Mouse (Mus musculus) heart, adult 11 months (tissue): Measurements from ENCODE around the gene Olfr196.
"Not testable (repeated sequence)": the region's sequence is repeated elsewhere in the genome, so short reads cannot be mapped to it uniquely, and the experiment has no call there.

Experiments used
- DNase-seq: peaks from one replicate; pipeline ENCODE4 v3.0.0; 2022

Gene Olfr196

GRCm38 (mm10) chr16:59170354-59170753 is at the start of gene Olfr196:
Olfr196 (minus strand) TSS chr16:59170454.
- no peak for DNase-seq

DNA sequence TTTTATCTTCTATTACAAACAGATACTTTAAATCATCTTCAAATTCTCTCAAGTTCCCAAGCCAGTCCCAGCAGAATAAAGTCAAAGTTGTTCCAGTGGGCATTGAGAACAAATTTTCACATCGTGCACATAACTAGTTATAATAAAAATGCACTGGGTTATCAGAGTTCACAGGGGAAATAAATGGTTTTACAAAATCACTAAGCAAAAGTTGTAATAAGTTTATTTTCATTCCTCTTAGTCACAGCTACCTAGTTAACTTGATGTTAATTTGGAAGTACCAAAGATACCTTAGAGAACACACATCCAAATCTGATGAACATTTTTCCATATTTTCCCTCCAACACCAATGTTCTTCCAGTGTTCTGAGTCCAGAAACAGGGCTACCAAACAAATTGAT is 49.4 kb upstream of the Olfr196 start, which contains the start of gene Olfr199:
Gene Olfr199, minus strand, starts transcription at position 101 of the 400 bp plus-strand sequence.
- not testable (repeated sequence) for DNase-seq

DNA sequence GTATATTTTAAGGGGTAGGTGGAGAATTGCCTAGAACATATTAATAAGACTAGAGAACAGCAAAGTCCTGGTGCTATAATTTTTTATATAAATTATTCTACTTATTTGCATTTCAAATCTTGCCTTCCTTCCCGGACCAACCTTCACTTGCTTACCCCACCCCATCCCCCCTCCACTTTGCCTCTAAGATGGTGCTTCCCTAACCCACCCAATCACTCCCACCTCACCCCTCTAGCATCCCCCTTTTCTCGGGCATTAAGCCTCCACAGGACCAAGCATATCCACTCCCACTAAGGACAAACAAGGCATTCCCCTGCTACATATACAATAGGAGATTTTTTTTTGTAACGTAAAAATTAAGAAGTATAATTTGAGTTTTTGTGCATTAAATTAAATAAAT is 47.6 kb upstream of the Olfr196 start:
- not testable (repeated sequence) for DNase-seq

GRCm38 (mm10) chr16:59203433-59203832 is 33.2 kb upstream of the Olfr196 start, which contains the start of gene Olfr198:
Olfr198 (minus strand) TSS chr16:59203533.
- DNase-seq: not testable (repeated sequence)

DNA sequence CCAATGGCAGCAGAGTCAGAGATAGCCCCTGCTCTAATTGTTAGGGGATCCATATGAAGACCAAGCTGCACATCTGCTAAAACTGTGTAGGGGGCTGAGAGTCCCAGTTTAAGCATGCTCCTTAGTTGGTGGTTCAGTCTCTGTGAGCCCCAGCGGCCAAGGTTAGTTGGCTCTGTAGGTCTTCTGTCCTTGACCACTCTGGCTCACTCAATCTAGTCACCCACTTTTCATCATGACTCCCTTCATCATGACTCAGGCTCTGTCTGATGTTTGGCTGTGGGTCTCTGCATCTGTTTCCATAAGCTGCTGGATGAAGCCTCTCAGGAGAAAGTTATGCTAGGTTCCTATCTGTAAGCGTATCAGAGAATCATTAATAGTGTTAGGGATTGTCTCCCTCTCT is 18.3 kb downstream of the Olfr196 start:
- DNase-seq: no peak

DNA sequence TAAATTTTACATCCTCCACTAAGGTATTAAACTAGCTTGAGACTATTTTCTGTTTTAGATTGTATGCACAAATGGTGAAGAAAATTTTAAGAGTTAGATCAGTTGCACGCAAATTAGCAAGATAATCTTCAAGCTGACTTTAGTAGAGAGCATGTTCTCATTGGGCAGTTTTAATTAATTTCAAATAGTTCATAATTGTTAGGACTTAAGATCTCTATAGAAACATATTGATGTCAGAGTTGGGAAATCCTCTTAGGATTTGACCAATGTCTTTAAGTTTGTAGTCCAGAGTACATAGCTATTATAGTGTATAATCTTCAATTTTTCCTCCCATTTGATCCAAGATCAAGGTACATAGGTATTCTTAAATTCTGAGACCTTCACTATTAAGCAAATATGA is 23.5 kb downstream of the Olfr196 start, which contains the start of gene Olfr195:
Gene Olfr195, plus strand, starts transcription at position 301 of the 400 bp plus-strand sequence.
- no peak for DNase-seq

DNA sequence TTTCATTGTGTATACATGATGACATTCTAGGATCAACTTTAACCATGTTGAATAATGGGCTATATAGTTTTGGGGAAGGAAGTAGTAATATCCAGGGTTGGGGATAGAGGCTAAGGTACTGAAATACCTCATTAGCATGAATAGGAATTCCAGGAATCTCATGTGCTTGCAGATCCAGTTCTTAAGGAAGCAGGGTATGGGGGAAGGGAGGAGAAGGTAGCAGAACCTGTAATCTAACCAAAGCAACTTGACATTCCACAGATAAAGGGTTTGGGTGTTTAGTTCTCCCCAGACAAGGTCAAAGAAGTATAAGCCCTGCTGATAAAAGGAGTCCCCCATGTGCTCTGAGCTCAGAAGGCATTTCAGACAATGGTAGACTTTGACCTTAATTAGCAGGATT is 29.1 kb downstream of the Olfr196 start:
- DNase-seq: no peak

DNA sequence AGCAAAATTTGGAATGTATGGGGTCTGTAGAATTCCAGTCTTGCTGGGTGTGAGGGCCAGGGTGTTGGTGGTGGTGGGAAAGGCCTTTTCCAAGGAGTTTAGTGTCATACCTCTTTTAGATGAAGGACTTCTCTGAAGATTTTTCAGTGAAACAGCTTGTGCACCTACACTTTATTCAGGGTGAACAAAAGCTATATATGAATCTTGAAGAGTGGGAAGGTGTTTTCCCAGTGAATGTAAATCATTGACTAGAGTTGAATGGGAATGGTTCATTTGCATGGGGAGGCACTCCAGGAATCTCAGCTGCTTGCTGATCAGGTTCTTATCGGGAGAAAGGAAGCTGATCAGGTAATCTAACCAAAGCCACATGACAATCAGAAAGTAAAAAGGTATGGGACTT is 39.5 kb downstream of the Olfr196 start:
- no peak for DNase-seq

DNA sequence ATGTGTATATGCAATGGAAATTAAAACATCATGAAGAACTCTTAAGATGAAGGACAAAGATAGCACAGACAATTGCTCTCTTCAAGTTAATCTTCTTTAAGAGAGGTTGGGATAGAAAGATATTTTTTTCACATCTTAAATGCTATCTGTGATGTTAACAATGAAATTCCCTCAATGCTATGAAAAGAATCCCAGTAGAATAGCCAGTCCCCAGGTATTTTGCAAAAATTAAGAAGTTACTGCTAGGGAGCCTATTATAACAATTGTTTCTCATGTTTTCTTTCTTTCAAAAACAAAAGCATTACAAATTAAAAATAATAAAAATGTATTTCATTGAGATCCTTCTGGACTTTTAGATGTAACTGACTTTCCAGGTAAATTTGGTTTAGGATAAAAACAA is 49.3 kb downstream of the Olfr196 start, which contains the start of gene Olfr194:
Gene Olfr194, minus strand, starts transcription at position 101 of the 400 bp plus-strand sequence.
- no peak for DNase-seq
